In genomic region chr3:148631415-148632192, GRCm38 (mm10) we compare ENCODE assay signal across 17 mouse cellular contexts.
DNase-seq lines count a peak whose midpoint lies in the region; ATAC-seq and TF ChIP-seq lines count a peak whose summit lies in the region.
"Had no signal": no experiment of that assay in that cellular context is flagged by ENCODE, and none has a peak within 500 bp of the region (broad histone marks: within the 10 kb centered on the region; RNA-seq: fewer than 3 reads in every experiment).

No protein-coding gene starts in this region.

- H3K27ac ChIP-seq in forebrain, embryonic 13.5 days, result no peak overlapping the region
- no peak overlapping the region for H3K27ac ChIP-seq in forebrain, embryonic 10.5 days
- no peak overlapping the region for H3K27ac ChIP-seq in lung, embryonic 14.5 days (ENCODE audit: low read depth)
- no peak overlapping the region for H3K27ac ChIP-seq in embryonic facial prominence, embryonic 15.5 days (replicated peaks)
- no peak overlapping the region for H3K27ac ChIP-seq in neural tube, embryonic 14.5 days (ENCODE audit: low read depth, low read length)
- no peak overlapping the region for H3K27ac ChIP-seq in cerebellum, adult 2 months (ENCODE audit: insufficient read depth, low read length)
- H3K27ac ChIP-seq: heart, embryonic 13.5 days; limb, embryonic 12.5 days; stomach, postnatal 0 days had no signal

- H3K36me3 ChIP-seq in forebrain, embryonic 13.5 days (ENCODE audit: poor library complexity, severe bottlenecking), result no peaks in the 10 kb centered on the region
- H3K36me3 ChIP-seq in forebrain, embryonic 10.5 days (replicated peaks), result no peaks in the 10 kb centered on the region
- no peaks in the 10 kb centered on the region for H3K36me3 ChIP-seq in lung, embryonic 14.5 days (ENCODE audit: insufficient read depth)
- H3K36me3 ChIP-seq in embryonic facial prominence, embryonic 15.5 days, result no peaks in the 10 kb centered on the region
- H3K36me3 ChIP-seq in neural tube, embryonic 14.5 days (ENCODE audit: control insufficient read depth, insufficient read depth, low read length), result no peaks in the 10 kb centered on the region
- H3K36me3 ChIP-seq: heart, embryonic 13.5 days; limb, embryonic 12.5 days had no signal

- peak overlapping the region; percentile 34 for H3K4me2 ChIP-seq in forebrain, embryonic 13.5 days
- H3K4me2 ChIP-seq in lung, embryonic 14.5 days, result peak overlapping the region; percentile 35; the same call in 1 of the 2 replicates
- peak overlapping the region; percentile 15; the same call in 1 of the 2 replicates for H3K4me2 ChIP-seq in embryonic facial prominence, embryonic 15.5 days (replicated peaks)
- peak overlapping the region; percentile 21; the same call in 1 of the 2 replicates for H3K4me2 ChIP-seq in neural tube, embryonic 14.5 days (ENCODE audit: low read depth, low read length)
- H3K4me2 ChIP-seq: heart, embryonic 13.5 days; limb, embryonic 12.5 days had no signal

- peaks cover 7% of the 10 kb centered on the region; the same call in 1 of the 2 replicates for H3K4me1 ChIP-seq in forebrain, embryonic 13.5 days
- H3K4me1 ChIP-seq in forebrain, embryonic 10.5 days, result peaks cover 25% of the 10 kb centered on the region
- H3K4me1 ChIP-seq in lung, embryonic 14.5 days (ENCODE audit: insufficient read depth), result peaks cover 3% of the 10 kb centered on the region; the same call in 1 of the 2 replicates
- H3K4me1 ChIP-seq in lung, adult 2 months (ENCODE audit: control insufficient read depth, insufficient read depth, low read length), result no peaks in the 10 kb centered on the region
- peaks cover 13% of the 10 kb centered on the region; the same call in 1 of the 2 replicates for H3K4me1 ChIP-seq in embryonic facial prominence, embryonic 15.5 days
- H3K4me1 ChIP-seq in neural tube, embryonic 14.5 days (ENCODE audit: control insufficient read depth, insufficient read depth, low read length), result no peaks in the 10 kb centered on the region
- H3K4me1 ChIP-seq in cerebellum, adult 2 months (ENCODE audit: control insufficient read depth, insufficient read depth, low read length), result no peaks in the 10 kb centered on the region

- no peak overlapping the region for H3K4me3 ChIP-seq in forebrain, embryonic 13.5 days
- no peak overlapping the region for H3K4me3 ChIP-seq in forebrain, embryonic 10.5 days
- no peak overlapping the region for H3K4me3 ChIP-seq in lung, embryonic 14.5 days (ENCODE audit: low read depth, low read length)
- H3K4me3 ChIP-seq in lung, adult 2 months (replicated peaks; ENCODE audit: extremely low read depth, low read depth, low read length), result no peak overlapping the region
- no peak overlapping the region for H3K4me3 ChIP-seq in embryonic facial prominence, embryonic 15.5 days (replicated peaks)
- no peak overlapping the region for H3K4me3 ChIP-seq in neural tube, embryonic 14.5 days (ENCODE audit: low read depth, low read length)
- no peak overlapping the region for H3K4me3 ChIP-seq in cerebellum, adult 2 months (replicated peaks; ENCODE audit: insufficient read depth, low read depth, low read length)
- H3K4me3 ChIP-seq: heart, embryonic 13.5 days; limb, embryonic 12.5 days had no signal

- H3K27me3 ChIP-seq in forebrain, embryonic 13.5 days, result no peaks in the 10 kb centered on the region
- H3K27me3 ChIP-seq in forebrain, embryonic 10.5 days (ENCODE audit: poor library complexity, severe bottlenecking), result no peaks in the 10 kb centered on the region
- no peaks in the 10 kb centered on the region for H3K27me3 ChIP-seq in lung, embryonic 14.5 days (ENCODE audit: insufficient read depth, low read length)
- no peaks in the 10 kb centered on the region for H3K27me3 ChIP-seq in embryonic facial prominence, embryonic 15.5 days
- no peaks in the 10 kb centered on the region for H3K27me3 ChIP-seq in neural tube, embryonic 14.5 days (ENCODE audit: control insufficient read depth, insufficient read depth, low read length)
- H3K27me3 ChIP-seq in cerebellum, adult 2 months (ENCODE audit: control insufficient read depth, insufficient read depth, low read length), result no peaks in the 10 kb centered on the region
- H3K27me3 ChIP-seq: heart, embryonic 13.5 days; limb, embryonic 12.5 days had no signal

- TF ChIP-seq POLR2A in lung, adult 2 months (IDR thresholded peaks at IDR 0.05; ENCODE audit: borderline replicate concordance, extremely low read depth, low read depth, low read length), result no peak
- no peak for TF ChIP-seq POLR2A in cerebellum, adult 2 months (IDR thresholded peaks at IDR 0.05; ENCODE audit: borderline replicate concordance, insufficient read depth, low read length)

- H3K9ac ChIP-seq in forebrain, embryonic 13.5 days, result no peak overlapping the region
- H3K9ac ChIP-seq in lung, embryonic 14.5 days, result no peak overlapping the region
- H3K9ac ChIP-seq in embryonic facial prominence, embryonic 15.5 days, result no peak overlapping the region
- H3K9ac ChIP-seq in neural tube, embryonic 14.5 days (replicated peaks; ENCODE audit: low read depth, low read length), result no peak overlapping the region
- H3K9ac ChIP-seq: heart, embryonic 13.5 days; limb, embryonic 12.5 days had no signal

- ATAC-seq in forebrain, embryonic 13.5 days, result no peak
- ATAC-seq in lung, embryonic 14.5 days (ENCODE audit: insufficient read depth), result no peak
- no peak for ATAC-seq in embryonic facial prominence, embryonic 15.5 days (ENCODE audit: insufficient number of reproducible peaks, low FRiP score, low TSS enrichment, low read depth)
- no peak for ATAC-seq in neural tube, embryonic 14.5 days (ENCODE audit: low read depth)
- ATAC-seq: inflammation-experienced regulatory T-cells, adult 6 months had no signal

- H3K9me3 ChIP-seq in forebrain, embryonic 13.5 days (replicated peaks), result no peaks in the 10 kb centered on the region
- H3K9me3 ChIP-seq in forebrain, embryonic 10.5 days, result no peaks in the 10 kb centered on the region
- no peaks in the 10 kb centered on the region for H3K9me3 ChIP-seq in lung, embryonic 14.5 days (ENCODE audit: low read depth, low read length)
- no peaks in the 10 kb centered on the region for H3K9me3 ChIP-seq in embryonic facial prominence, embryonic 15.5 days (replicated peaks)
- no peaks in the 10 kb centered on the region for H3K9me3 ChIP-seq in neural tube, embryonic 14.5 days (ENCODE audit: control insufficient read depth, low read length)
- H3K9me3 ChIP-seq: heart, embryonic 13.5 days; limb, embryonic 12.5 days had no signal

- no peak for DNase-seq in forebrain, embryonic 10.5 days (ENCODE audit: extremely low spot score, low spot score)
- DNase-seq in lung, embryonic 14.5 days, result peak; percentile 62
- DNase-seq in lung, adult 2 months, result no peak
- DNase-seq in cerebellum, adult 2 months, result no peak
- DNase-seq in frontal cortex, postnatal 36 days (ENCODE audit: low spot score in 2 of 2), result no peak
- DNase-seq: adrenal gland, postnatal 25 days; B cell, adult 2 months; cerebellum, adult 11-12 months; layer of hippocampus, adult 9-11 months; lung, postnatal 36 days had no signal

- WGBS in forebrain, embryonic 13.5 days, result 37% methylated on average over 18 of the region's 18 CpGs
- 56% methylated on average over 18 of the region's 18 CpGs for WGBS in forebrain, embryonic 10.5 days
- 49% methylated on average over 18 of the region's 18 CpGs for WGBS in lung, embryonic 14.5 days
- 69% methylated on average over 18 of the region's 18 CpGs for WGBS in lung, adult 2 months
- 46% methylated on average over 18 of the region's 18 CpGs for WGBS in embryonic facial prominence, embryonic 15.5 days
- WGBS in neural tube, embryonic 14.5 days, result 26% methylated on average over 18 of the region's 18 CpGs
- WGBS in cerebellum, adult 2 months, result 48% methylated on average over 18 of the region's 18 CpGs

- no peak for TF ChIP-seq CTCF in lung, embryonic 14.5 days (IDR thresholded peaks at IDR 0.05; ENCODE audit: low read depth)
- no peak for TF ChIP-seq CTCF in lung, adult 2 months (IDR thresholded peaks at IDR 0.05; ENCODE audit: insufficient read depth, low read length)
- TF ChIP-seq CTCF in cerebellum, adult 2 months (IDR thresholded peaks at IDR 0.05; ENCODE audit: borderline replicate concordance, insufficient read depth, low read depth, low read length), result no peak
